Mouse (Mus musculus): ENCODE measurements at regions not wholly inside any gene's neighbourhood (a gene's known extent, or its start where the extent isn't known, plus 50 kb on each side); places are given as distances from the start of the nearest gene placed in this dataset.

DNA sequence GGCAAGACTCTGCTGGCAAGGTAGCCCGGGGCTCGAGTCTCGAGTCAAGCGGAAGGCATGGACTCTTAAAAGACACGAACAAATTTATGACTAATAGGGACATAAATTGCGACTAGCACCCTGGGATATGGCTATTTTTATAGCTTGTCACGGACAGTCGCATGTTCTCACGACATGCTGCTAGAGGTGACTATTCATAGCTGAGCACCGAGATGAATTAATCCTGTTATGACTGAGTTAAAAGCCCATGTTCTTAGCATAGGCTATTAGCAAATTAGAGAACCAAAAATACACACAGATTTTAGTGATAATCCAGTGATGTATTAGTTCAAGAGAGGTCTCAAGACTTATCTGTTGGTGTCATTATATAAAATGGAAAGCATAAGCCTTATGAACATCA lies 539.2 kb downstream of the Gm19410 start:
- no peak for DNase-seq (ENCODE audit: low read depth)

DNA sequence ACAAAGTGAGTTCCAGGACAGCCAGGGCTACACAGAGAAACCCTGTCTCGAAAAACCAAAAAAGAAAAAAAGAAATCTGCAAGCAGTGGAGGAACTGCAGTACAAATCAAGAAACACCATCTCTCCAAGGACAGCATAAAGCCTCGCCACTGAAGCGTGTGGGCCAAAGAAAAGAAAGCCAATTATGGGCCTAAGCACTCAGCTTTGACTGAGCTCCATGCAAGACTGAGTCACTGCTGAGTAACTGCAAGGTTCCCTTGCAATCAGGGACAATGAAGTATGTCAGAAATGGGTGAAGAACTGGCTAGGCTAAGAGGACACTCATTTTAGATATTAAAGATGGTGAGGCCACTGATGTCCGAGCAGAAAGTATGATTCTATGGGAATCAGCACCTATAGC lies 540.7 kb downstream of the Gm19410 start:
- DNase-seq (ENCODE audit: low read depth): no peak

DNA sequence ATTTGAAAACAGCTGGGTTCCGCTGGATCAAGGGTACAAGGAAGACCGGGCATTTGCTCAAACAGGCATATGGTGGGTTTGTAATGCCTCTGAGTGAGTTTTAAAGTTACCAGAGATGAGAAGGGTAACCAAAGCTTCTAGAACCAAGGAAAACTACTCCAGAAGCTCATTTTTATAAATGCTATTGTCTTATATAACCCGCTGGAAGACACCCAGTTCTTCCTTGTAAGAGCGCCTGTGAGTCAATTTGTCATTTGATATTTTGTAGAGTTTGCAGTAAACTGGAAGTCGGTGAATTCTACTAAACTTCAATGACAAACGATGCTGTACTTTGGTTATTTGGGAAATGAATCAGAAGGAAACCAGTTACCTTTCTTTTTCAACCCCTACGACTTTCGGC lies 541.9 kb downstream of the Gm19410 start:
- no peak for DNase-seq (ENCODE audit: low read depth)

DNA sequence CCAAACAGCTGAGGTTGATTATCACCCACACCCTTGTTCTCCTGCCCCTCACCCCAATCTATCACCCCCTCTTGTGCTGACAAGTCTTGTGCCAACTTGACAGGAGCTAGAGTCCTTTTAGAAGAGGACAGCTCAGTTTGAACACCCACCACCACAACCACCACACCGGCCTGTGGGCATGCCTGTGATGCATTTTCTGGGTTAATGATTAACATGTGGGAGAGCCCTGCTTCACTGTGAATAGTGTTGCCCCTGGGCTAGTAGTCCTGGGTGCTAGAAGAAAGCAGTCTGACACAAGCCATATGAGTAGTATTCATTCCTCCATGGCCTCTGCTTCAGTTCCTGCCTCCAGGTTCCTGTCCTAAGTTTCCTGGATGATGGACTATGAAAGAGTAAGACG lies 542.5 kb downstream of the Gm19410 start:
- no peak for DNase-seq (ENCODE audit: low read depth)

DNA sequence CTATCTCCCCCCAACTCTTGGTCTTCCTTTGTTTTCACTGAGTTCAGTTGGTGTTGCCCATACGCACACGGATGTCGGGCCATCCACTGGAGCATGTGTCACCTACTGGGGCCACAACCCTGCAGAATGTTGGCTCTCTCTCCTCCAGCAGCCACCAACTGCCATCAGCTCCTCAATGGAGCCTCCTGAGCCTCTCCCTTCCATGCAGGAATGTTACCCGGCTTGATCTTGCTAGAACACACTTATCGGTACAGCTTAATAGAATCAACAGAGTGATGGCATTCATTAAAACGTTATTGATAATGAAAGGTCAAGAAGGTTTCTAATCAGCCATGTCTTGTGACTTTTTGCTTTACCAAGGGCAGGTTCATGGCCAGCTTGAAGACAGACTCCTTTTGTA lies 543.7 kb downstream of the Gm19410 start:
- DNase-seq (ENCODE audit: low read depth): no peak

DNA sequence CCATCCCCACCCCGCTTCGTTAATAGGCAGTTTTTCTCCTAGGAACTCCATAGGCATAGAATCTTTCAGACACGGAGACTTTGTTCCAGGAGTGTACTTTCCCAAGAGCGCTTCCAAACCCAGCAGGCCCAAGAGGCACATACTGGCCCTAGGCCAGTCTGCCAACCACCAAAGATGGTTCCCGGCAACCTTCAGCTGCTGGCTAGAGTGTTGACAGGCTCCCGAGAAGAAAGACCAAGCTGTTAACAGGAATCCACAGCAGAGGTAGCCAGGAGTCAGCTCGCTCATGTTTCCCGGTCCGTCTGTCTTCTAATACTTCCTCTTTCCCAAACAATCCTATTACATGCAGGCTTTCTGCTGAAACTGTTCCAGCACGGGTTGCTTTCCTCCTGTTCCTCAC lies 544.4 kb downstream of the Gm19410 start:
- peak; percentile 99 for DNase-seq (ENCODE audit: low read depth)

DNA sequence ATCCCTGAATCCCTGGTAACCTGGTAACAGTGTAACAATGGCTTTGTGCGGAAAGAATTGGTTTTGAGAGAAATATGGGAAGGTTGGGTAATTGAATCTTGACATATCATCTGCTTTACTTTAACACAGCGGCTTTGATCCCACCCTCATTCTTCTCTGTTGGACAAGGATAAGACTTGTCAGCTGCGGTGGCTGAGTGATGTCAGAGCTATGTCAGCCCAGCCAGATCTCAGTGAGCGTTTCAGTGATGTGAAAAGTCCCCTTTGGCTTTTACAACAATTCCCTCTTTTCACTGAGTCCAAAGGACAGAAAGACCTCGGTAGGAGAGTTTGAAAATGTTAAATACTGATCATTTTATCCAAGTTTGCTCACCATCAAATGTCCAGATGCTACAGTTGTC lies 546.1 kb downstream of the Gm19410 start:
- no peak for DNase-seq (ENCODE audit: low read depth)

DNA sequence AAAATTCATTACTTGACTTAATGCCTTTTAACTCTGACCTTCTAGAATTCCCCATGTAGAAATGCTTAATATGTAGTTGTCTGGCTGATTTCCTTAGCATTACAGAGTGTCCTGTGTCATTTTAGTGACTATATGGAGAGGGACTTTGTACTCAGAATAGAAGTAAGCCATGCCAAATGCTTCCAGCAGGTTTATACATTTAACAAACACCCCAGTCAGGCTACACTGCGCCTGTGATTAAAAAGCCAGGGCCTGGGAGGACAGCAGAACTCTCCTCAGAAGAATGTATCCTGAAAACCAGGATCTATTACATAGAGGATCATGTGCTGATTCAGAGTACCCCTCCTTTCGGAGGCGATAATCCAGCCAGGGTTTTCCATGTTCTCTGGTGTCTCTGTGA lies 547.4 kb downstream of the Gm19410 start:
- no peak for DNase-seq (ENCODE audit: low read depth)

DNA sequence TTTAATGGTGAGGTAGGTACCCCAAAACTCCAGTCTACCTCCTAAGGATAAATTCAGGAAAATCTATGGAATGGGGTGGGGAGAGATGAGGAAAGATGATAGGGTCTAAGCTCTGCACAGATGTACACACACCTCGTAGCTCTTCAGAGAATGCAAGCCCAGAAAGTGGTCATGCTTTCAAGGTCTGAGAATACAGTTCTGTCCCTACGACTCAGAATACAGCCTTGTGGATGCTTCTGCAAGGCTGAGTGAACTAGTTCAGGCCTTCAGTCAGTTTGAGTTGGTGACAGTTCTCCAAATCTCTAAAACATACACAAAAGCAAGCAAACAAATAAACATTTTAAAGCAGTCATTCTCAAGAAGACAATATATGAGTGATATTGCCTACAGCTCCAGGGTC lies 552.8 kb downstream of the Gm19410 start:
- no peak for DNase-seq (ENCODE audit: low read depth)

DNA sequence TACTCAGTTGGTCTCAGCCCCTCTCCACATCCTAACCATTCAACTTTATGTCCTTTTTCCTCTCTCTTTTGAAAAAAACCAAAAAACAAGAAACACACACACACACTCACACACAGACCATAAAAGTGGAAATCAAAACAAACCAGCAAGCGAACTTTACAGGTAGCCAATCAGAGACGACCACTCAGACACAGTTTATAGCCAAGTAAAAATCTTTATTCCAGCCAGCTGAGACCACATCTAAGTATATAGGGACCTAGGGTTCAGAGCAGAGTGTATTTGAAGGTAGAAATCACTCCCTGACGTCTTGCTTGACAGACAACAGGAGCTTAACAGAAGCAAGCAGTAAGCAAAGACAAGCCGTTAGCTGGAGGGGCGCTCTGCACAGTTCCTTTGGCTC lies 553.3 kb downstream of the Gm19410 start:
- DNase-seq (ENCODE audit: low read depth): no peak

DNA sequence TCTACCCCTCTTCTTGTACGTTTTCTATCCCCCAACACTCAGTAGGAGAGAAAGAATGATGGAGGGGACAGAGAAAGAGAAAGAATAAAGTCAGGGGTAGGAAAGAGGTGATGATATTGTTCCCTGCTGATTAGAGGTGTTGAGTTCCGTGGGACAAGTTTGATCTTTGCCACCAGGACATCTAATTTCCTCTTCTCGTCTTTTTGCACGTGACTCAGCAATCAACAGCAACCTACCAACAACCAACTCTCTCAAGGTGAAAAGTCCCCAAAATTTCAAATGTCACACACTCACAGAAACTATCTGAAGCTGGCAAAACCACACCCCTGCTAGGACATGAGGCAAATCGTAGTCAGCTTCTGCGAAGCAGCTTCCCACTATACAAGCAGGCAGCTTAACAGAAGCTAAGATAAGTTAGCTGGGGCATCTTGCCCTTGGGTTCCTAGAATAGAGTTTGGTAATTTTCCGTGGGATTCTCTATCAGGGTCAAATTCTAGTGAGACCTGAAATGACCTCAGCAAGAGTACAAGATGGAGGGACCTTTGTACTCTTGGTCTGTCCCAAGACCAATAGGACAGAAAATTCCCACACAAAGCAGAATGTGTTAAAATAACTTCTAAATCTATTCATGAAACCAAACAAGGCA lies 553.8 kb downstream of the Gm19410 start:
- no peak for DNase-seq (ENCODE audit: low read depth)

DNA sequence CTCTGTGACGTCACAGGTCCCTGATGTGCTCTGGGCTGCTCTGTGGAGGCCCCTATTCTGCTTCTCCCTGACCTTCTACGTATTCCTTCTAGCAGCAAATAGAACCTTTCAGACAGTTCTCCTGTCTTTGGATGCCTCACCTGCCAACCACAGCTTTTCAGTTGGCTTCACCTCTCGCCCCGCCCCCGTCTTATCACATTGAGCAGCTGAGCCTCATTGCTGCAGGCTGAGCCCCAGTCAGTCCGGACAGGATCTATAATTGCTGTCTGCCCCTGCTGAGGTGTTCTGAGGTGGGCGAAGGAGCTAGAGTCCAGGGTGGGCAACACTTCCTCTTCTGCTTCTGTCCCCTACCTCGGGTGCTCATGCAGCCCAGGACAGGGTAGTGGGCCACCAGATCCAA lies 556.5 kb downstream of the Gm19410 start:
- no peak for DNase-seq (ENCODE audit: low read depth)

DNA sequence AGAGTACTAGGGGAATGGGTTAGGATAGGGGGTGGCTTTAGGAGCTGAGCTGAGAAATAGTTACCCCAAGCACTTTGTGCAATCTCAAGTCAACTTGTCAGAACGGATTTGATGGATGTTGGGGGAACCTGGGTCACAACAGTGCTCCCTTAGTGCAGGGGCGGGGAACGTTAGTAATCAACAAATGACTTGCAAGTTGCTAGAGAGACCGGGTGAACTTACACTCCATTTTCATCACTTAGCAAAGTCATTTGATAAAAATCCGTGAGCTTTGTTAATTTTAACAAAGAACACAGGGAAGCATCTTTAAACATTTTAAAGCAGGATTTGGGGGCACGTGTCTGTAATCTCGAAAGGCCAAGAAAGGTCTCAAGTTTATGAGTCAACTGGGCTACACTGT lies 557.0 kb downstream of the Gm19410 start:
- no peak for DNase-seq (ENCODE audit: low read depth)

DNA sequence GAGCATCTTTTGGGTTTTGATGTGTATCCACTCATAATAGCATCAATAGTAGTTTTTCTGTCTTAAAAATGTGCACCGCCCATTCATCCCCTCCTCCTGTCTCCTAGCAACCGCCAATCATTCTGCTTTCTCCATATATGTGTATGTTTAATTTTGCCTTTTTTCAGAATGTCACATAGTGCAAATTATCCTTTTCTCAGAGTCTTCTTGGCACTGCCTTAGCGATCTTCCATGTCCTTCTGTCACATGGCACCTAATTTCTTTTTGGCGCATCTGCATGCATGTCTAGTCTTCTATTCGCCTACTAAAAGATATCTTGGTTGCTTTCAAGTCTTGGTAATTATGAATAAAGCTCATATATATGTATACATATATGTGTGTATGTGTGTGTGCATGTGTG lies 573.0 kb downstream of the Gm19410 start:
- DNase-seq (ENCODE audit: low read depth): no peak

DNA sequence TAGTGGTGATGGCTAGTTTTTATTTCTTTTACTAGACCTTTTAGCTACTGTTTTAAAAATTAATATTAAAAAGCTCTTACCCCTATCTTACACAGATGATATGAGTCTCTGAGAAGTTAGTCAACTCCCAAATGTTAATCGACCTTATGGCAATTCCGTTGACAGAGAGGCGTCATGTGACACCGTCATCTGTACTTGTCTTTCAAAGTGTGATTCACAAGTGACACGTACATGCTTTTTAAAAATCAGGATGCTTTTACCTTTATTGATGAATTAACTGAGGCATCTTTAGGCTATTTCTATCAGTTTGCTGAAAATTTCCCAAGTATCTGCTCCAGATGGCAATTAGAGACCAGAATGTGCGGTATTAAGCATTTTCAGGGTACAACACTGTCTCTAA lies 573.9 kb downstream of the Gm19410 start:
- no peak for DNase-seq (ENCODE audit: low read depth)

DNA sequence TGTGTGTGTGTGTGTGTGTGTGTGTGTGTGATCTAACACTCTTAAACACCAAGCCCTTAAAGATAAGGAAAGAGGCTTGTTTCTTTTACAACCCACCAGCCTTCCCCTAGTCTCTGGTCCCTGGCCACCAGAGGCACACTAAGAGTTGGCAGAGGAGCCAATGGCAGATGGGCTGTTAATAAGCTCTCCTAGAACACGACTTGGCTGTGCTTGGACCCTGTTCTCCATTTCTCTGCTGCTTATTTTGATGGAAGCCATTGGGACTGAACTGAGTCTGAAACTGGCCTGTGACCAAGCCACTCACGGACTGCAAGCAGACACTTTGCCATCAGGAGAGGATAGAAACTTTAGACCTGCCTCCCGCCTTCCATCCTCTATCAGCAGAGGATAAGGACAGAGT lies 574.9 kb downstream of the Gm19410 start:
- DNase-seq (ENCODE audit: low read depth): no peak

DNA sequence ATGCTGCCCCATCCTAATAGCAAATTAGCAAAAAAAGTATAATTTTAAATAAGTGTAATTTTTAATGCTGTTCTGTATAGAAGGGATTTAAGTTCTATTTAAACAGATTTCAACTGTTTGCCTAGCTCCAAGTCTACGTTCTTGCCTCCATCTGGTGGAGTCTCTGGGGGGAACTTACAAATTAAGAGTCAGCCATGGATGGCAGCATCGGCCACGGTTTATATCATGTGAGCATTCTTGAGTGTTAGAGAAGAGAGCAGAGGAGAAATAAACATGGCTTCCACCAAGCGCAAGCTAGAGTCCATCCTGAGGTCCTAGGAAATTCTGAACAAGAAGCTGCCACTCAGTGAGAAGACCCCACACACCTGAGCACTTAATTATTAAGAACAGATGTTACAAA lies 576.4 kb downstream of the Gm19410 start:
- DNase-seq (ENCODE audit: low read depth): no peak

DNA sequence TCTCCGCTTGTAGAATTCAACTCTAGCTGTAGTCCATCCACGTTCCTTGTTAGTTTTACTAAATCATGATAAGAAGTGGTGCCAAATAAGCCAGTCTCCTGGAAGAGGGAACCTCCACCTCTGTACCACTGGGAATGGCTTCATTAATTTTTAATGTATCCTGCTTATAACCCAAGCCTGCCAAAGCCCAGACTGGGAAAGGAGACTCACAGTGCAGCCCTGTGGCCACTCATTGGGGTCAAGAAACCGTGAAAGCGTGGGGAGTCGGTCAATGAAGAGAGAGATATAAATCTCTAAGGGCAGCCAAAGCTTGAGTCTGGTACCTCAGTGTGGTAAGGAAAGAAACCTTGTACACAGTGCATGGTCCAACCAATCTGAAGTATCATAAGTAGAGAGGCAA lies 577.1 kb downstream of the Gm19410 start:
- DNase-seq (ENCODE audit: low read depth): no peak

DNA sequence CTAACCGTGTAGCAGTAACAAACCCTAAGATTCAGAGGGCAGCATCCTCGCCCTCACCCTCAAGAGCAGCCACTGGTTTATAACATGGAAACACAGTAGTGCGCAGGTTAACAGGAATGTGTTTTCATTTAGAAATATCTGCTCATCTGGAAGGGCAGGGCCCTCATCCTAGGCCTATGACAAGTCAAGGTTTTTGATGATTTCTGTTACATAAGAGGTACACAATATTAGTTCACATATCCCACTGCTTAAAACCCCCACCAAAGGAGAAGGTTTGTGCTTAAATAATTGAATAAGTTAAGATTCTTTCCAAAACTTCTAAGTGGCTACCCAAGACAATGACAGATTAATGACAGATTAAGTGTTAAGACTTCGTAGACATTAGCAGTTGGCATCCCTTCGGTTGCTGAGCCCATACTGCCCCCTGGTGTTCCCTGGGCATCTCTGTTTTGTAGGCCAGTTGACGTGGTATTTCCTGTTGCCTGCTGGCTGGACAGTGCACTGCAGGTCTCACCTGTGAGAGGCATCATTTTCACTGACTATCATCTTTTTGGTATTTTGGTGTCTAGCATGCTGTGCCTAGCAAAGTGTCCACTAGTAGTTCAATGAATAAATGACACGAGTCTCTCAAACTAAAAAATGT lies 581.2 kb downstream of the Gm19410 start:
- no peak for DNase-seq (ENCODE audit: low read depth)

DNA sequence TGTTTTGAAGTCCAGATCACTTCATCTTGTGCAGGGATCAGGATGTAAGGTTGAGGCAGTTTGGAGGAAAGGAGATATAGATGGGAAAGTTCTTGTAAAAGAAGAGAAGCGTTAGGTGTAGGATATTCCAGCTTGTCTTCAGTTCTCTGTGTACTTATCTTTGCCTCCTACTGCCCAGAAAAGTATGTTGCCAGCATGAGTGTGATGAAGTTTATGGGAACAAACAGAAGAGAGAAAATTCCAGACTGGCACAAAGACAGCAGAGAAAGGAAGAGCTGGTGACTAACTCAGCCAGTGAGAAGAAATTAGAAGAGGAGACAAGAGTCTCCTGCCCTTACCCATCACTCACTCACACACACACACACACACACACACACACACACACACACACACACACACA lies 582.5 kb downstream of the Gm19410 start:
- no peak for DNase-seq (ENCODE audit: low read depth)

DNA sequence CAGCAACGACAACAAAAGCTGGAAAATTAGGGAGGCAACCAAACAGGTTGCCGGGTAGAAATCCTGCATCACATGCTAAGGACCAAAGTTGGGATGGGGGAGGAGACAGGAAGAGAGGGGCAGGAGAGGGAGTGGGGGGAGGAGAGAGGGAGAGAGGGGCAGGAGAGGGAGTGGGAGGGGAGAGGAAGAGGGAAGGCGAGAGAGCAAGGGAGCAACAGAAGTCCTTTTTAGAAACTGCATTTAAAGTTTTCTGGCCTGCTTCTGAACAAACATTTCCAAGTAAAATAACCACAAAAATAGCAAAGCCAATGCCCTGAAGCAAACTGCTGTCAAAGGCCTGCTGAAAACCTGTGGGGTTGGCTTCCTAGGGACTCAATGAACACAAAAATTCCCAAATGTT lies 589.3 kb downstream of the Gm19410 start:
- DNase-seq (ENCODE audit: low read depth): peak; percentile 62

DNA sequence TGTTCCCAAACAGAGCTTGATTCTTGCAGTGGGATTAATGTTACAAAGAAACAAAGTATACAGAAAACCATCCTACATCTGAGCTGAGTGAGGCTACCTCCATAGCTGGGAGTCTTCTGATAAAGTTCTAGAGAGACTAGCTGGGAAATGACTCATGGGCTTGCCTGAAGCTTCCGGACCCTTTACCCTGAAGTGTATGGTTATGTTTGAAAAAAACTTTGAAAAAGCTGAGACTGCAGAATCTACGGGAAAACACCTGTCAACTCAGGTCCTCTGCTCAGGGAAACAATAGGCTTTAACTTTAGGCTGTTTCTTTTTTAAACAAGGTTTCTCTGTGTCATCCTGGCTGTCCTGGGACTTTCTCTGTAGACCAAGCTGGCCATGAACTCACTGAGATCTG lies 593.4 kb downstream of the Gm19410 start:
- no peak for DNase-seq (ENCODE audit: low read depth)

DNA sequence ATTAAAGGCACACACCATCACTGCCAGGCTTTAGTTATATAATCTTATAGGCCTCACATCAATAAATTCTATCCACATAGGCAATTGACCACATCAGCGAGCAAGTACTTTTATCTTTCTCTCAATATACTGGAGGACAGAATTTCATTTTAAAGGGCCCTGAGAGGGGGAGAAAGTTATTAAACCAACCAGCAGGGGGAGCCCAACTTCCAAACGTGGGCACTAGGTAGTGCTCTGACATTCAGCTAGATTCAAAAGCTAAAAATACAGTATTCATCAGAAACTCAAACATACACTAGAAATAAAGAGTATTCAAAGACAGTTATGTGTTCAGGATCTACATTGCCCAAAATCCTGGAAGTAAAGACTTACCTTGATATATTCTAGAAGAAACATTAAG lies 595.7 kb downstream of the Gm19410 start:
- no peak for DNase-seq (ENCODE audit: low read depth)

DNA sequence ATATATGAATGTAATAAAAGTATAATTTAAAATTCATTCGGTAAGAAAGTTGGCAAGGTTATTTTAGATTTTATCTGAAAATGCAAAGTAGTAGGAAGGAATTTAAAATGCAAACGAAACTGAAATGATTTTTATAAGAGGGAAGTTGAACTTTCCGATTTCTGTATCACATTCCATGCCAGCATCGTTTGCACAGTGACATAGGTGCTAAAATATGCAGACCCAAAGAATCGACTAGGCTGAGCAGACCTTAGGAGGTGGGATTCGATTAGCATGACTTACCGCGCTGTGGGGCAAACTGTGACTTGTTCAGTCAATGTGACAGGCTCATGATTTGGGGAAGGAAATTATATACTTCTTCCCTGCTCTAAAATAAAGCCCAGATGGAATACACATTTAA lies 596.2 kb downstream of the Gm19410 start:
- no peak for DNase-seq (ENCODE audit: low read depth)

Measured in fibroblast of lung, adult 2 months (primary cell).